ENCODE assay signal across 18 mouse cellular contexts in the genomic region with DNA sequence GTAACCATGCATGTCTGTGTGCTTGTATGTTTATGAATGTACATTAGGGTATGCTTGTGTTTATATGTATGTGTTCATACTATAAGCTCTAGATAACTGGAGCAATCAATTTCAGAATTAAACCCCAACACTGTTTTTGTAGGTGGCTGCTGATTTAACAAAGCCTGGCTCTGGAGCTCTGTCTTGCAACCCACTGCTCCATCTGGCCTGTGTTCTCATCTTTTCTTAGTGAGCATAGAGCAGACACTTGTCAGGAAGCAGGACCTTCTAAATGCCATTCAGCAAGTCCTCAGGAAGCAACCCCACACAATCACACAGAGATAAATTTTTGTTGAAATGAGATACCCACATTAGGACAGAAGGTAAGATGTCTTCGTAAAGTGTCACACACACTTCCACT.
DNase-seq lines count a peak whose midpoint lies in the region.
"Had no signal": no experiment of that assay in that cellular context is flagged by ENCODE, and none has a peak within 500 bp of the region (broad histone marks: within the 10 kb centered on the region; RNA-seq: fewer than 3 reads in every experiment).

No protein-coding gene starts in this region.

- no peaks in the 10 kb centered on the region for H3K27me3 ChIP-seq in limb, embryonic 10.5 days (ENCODE audit: low read depth, poor library complexity, severe bottlenecking)
- H3K27me3 ChIP-seq: embryonic facial prominence, embryonic 12.5 days; forebrain, embryonic 13.5 days; forebrain, embryonic 15.5 days had no signal

- H3K4me1 ChIP-seq in limb, embryonic 10.5 days, result no peaks in the 10 kb centered on the region
- H3K4me1 ChIP-seq: embryonic facial prominence, embryonic 10.5 days; embryonic facial prominence, embryonic 12.5 days; forebrain, embryonic 13.5 days; forebrain, embryonic 15.5 days had no signal

- peak; percentile 9 for DNase-seq in layer of hippocampus, adult 9-11 months
- DNase-seq in layer of hippocampus, postnatal 25 days (ENCODE audit: extremely low spot score in 1 of 2, low spot score in 1 of 2), result no peak
- DNase-seq in brain, adult 2 months (ENCODE audit: low read depth, low spot score), result peak; percentile 56
- DNase-seq in telencephalon, adult 2 months (ENCODE audit: low read depth, low spot score), result peak; percentile 29
- no peak for DNase-seq in limb, embryonic 10.5 days (ENCODE audit: low spot score)
- DNase-seq: adrenal gland, adult 2 months; adrenal gland, postnatal 10 days; adrenal gland, postnatal 25 days; cerebellum, adult 11-12 months; cerebellum, adult 2 months; cerebellum, adult 9-10 months; cerebellum, postnatal 10 days; cerebellum, postnatal 25 days; forebrain, postnatal 0 days had no signal

- no peak overlapping the region for H3K4me3 ChIP-seq in limb, embryonic 10.5 days
- H3K4me3 ChIP-seq: embryonic facial prominence, embryonic 10.5 days; embryonic facial prominence, embryonic 12.5 days; forebrain, embryonic 13.5 days; forebrain, embryonic 15.5 days had no signal

- H3K27ac ChIP-seq in limb, embryonic 10.5 days, result no peak overlapping the region
- H3K27ac ChIP-seq: embryonic facial prominence, embryonic 10.5 days; embryonic facial prominence, embryonic 12.5 days; forebrain, embryonic 13.5 days; forebrain, embryonic 15.5 days had no signal

- H3K9me3 ChIP-seq in limb, embryonic 10.5 days (replicated peaks), result no peaks in the 10 kb centered on the region
- H3K9me3 ChIP-seq: embryonic facial prominence, embryonic 10.5 days; embryonic facial prominence, embryonic 12.5 days; forebrain, embryonic 13.5 days; forebrain, embryonic 15.5 days had no signal

- WGBS in limb, embryonic 10.5 days, result 91% methylated on average over 1 of the region's 1 CpGs

- no peaks in the 10 kb centered on the region for H3K36me3 ChIP-seq in limb, embryonic 10.5 days
- H3K36me3 ChIP-seq: embryonic facial prominence, embryonic 10.5 days; embryonic facial prominence, embryonic 12.5 days; forebrain, embryonic 15.5 days had no signal

Comparison
In these comparisons a context has a peak if more than half of its experiments do, and no peak if none do; other contexts are left out.
1. DNase-seq: peak in layer of hippocampus, adult 9-11 months (single experiment), brain, adult 2 months (single experiment) and telencephalon, adult 2 months (single experiment); none in layer of hippocampus, postnatal 25 days (0 of 2) and limb, embryonic 10.5 days (single experiment).